Mouse (Mus musculus): Measurements from ENCODE around the gene Dchs2. TPM values are rescaled to one million over a fixed set of nuclear protein-coding genes. Genes with fewer than 3 reads are reported as not detected.

The Dchs2 gene
- polyA plus RNA-seq, 1 experiment: not detected

DNA sequence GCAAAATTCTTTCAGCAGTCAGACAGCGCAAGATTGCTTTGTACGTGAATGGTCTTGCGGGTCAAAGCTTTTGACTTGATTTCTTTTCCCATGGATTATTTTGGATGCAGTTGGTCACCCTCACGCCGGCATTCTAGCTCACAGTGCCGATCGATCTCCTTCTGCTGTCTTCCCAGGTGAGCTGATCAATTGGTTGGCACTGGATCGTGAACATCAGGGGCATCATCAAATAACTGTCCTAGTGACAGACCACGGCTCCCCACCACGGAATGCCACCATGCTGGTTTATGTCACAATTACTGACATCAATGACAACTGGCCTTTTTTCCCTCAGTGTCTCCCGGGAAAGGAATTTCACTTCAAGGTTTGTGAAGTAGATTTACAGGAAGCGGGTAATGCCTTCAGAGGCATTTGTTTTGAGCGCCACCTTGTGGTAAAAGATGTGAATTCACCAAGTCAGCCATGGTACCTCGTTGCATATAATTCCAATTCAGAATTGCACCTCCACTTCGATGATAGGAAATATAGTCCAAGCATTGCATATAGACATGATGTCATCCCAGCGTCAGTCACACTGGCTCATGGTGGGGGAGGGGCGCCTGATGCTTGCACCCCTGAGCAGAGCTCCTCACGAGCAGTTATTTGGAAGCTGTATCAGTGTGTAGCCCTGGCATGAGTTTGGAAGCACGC, 146.0 kb downstream of the Dchs2 start:
- TF ChIP-seq CTCF (IDR thresholded peaks at IDR 0.05; ENCODE audit: control insufficient read depth, insufficient read depth, low read length): no peak
- no peak for TF ChIP-seq POLR2A (IDR thresholded peaks at IDR 0.05; ENCODE audit: borderline replicate concordance, control insufficient read depth, low read depth, low read length)
- no peak overlapping the region for H3K4me3 ChIP-seq (replicated peaks; ENCODE audit: control insufficient read depth, low read depth, low read length)
- H3K4me1 ChIP-seq (ENCODE audit: control insufficient read depth, insufficient read depth, low read length): no peaks in the 10 kb centered on the region
- no peak overlapping the region for H3K27ac ChIP-seq (ENCODE audit: control insufficient read depth, insufficient read depth, low read depth, low read length, poor library complexity)
- WGBS: 40% methylated on average over 19 of the region's 19 CpGs

DNA sequence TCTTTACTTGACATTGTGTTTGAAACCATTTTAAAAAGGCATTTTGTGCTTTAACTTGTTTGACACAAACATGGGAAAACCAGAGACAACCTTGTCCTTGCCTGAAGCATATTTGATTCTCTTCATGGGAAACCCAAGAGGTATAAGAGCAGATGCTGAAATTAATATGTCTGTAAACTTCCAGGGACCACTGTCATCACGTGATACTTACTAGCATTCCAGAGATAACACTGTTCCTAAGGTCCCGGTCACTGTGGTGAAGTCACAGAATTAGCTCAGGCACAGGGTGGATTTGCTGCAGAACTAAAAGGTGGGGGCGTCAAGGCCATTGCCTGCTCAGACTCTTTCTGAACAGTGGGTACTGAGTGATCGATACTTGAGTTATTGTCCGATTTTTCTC, 148.0 kb downstream of the Dchs2 start:
- 68% methylated on average over 5 of the region's 5 CpGs for WGBS
- Histone ChIP-seq H3K4me1 (ENCODE audit: control insufficient read depth, insufficient read depth, low read length) (no peaks in the 10 kb centered on the region), H3K4me3 (replicated peaks; ENCODE audit: control insufficient read depth, low read depth, low read length) (no peak overlapping the region), H3K27ac (ENCODE audit: control insufficient read depth, insufficient read depth, low read depth, low read length, poor library complexity) (no peak overlapping the region)
- TF ChIP-seq POLR2A (IDR thresholded peaks at IDR 0.05; ENCODE audit: borderline replicate concordance, control insufficient read depth, low read depth, low read length): no peak

DNA sequence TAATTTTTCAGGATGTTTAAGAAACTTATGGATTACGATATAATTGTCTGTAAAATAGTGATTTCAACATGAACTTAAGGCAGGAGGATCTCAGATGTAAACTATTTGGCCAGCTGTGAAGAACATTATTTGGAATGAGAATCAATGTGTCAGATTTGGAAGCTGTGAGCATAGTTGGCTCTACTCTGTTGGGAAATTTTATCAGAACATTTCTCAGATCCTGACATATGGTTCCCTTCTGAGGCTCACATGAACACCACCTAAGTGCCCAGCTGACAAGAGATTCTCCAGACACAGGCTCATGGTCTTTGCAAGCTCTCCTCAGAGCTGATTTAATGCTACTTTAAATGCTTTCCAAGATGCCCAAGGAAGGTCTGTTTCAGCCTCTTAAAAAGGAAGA, 156.1 kb downstream of the Dchs2 start:
- no peak for TF ChIP-seq POLR2A (IDR thresholded peaks at IDR 0.05; ENCODE audit: borderline replicate concordance, control insufficient read depth, low read depth, low read length)
- TF ChIP-seq CTCF (IDR thresholded peaks at IDR 0.05; ENCODE audit: control insufficient read depth, insufficient read depth, low read length): no peak
- WGBS: 43% methylated on average over 1 of the region's 1 CpGs
- Histone ChIP-seq H3K4me1 (ENCODE audit: control insufficient read depth, insufficient read depth, low read length) (no peaks in the 10 kb centered on the region), H3K4me3 (replicated peaks; ENCODE audit: control insufficient read depth, low read depth, low read length) (no peak overlapping the region), H3K27ac (ENCODE audit: control insufficient read depth, insufficient read depth, low read depth, low read length, poor library complexity) (no peak overlapping the region)

DNA sequence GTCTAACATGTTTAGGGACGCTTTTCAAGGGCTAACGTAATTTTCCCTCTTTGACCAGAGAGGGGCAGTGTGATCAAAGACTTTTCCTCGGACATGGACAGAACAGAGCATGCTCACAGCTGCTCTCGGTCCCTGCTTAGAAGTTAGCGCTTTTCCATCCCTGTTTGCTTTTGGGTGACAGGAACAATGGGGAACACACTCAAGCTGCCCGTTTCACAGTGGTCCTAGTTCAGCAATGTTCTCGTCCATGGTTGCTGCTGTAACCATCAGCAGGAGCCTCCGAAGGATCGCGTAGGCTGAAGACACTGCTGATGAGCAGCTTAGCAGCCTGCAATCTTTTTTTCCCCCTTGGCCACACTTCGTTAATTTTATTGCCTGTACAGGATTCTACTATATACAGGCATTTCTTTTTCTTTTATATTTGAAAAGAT, 159.2 kb downstream of the Dchs2 start:
- 9% methylated on average over 11 of the region's 11 CpGs for WGBS
- Histone ChIP-seq H3K4me1 (ENCODE audit: control insufficient read depth, insufficient read depth, low read length) (no peaks in the 10 kb centered on the region), H3K4me3 (replicated peaks; ENCODE audit: control insufficient read depth, low read depth, low read length) (no peak overlapping the region), H3K27ac (ENCODE audit: control insufficient read depth, insufficient read depth, low read depth, low read length, poor library complexity) (no peak overlapping the region)
- TF ChIP-seq POLR2A (IDR thresholded peaks at IDR 0.05; ENCODE audit: borderline replicate concordance, control insufficient read depth, low read depth, low read length) (no peak), CTCF (IDR thresholded peaks at IDR 0.05; ENCODE audit: control insufficient read depth, insufficient read depth, low read length) (no peak)

DNA sequence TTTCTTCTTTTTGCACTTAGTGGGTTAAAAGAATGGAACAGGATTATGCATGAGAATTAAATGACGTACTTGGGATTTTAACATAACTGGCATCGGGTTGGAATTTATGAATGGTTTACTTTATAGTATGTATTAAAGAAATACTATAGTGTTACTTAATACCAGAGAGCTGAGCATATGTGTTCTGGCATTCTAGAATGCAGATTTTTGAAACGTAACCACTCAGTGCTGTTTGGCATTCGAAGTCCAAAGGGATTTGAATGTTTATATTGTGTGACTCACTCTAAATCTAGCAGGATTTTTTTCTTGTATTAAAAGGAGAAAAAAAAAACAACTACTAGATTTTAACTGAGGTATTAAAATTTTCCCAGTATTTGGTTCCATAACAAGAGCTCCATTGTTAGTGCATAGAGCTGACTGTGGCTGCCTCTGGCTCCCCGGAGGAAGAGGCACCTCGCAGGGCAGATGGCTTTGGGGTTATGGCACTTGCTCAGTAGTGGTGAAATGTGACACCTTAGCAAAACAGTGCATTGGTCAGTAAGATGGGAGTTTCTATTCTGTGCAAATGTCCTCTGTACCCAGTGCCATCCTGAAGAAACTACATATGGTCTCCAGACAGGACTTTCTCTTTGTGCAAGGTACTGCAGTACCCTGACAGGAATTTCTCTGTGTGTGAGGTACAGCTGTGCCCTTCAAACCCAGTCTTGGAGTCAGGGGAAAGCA, 160.5 kb downstream of the Dchs2 start:
- no peak for TF ChIP-seq CTCF (IDR thresholded peaks at IDR 0.05; ENCODE audit: control insufficient read depth, insufficient read depth, low read length)
- TF ChIP-seq POLR2A (IDR thresholded peaks at IDR 0.05; ENCODE audit: borderline replicate concordance, control insufficient read depth, low read depth, low read length): no peak
- no peak overlapping the region for H3K27ac ChIP-seq (ENCODE audit: control insufficient read depth, insufficient read depth, low read depth, low read length, poor library complexity)
- H3K4me3 ChIP-seq (replicated peaks; ENCODE audit: control insufficient read depth, low read depth, low read length): no peak overlapping the region
- WGBS: 66% methylated on average over 6 of the region's 6 CpGs
- no peaks in the 10 kb centered on the region for H3K4me1 ChIP-seq (ENCODE audit: control insufficient read depth, insufficient read depth, low read length)

DNA sequence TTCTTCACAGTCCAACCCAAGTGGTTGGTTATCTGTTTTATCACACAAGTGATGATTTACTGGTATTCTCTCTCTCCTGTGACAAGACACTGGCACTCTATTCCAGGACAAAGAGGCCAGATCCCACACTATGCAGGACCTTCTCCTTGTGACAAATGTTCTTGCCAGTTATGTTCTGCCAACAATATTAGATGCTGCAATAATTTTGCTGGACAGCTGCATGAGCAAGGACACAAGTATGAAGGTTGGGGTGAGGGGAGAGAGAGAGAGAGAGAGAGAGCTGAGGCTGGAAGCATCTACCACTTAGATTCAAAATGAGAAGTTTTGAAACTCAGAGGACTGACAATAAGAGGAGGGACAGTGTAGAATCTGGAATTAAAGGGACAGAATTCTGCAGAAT, 162.7 kb downstream of the Dchs2 start:
- Histone ChIP-seq H3K4me3 (replicated peaks; ENCODE audit: control insufficient read depth, low read depth, low read length) (no peak overlapping the region), H3K27ac (ENCODE audit: control insufficient read depth, insufficient read depth, low read depth, low read length, poor library complexity) (no peak overlapping the region), H3K4me1 (ENCODE audit: control insufficient read depth, insufficient read depth, low read length) (no peaks in the 10 kb centered on the region)
- no peak for TF ChIP-seq CTCF (IDR thresholded peaks at IDR 0.05; ENCODE audit: control insufficient read depth, insufficient read depth, low read length)
- no peak for TF ChIP-seq POLR2A (IDR thresholded peaks at IDR 0.05; ENCODE audit: borderline replicate concordance, control insufficient read depth, low read depth, low read length)

DNA sequence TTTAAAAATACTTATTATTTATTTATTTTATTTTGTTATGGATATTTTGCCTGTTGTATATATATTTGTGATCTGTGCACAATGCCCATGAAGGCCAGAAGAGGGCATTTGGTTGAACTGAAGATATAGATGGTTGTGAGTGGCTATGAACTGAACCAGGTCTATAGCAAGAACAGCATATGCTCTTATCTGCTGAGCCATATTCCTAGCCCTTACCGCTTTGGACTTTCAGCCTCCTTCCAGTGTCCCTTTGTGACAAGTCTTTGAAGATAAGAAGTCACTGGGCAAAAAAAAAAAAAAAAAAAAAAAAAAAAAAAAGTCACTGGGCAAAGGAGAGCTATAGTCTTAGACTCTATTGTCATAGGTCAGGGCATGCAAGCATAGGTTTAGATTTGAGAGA, 163.2 kb downstream of the Dchs2 start:
- 80% methylated on average over 1 of the region's 1 CpGs for WGBS
- no peaks in the 10 kb centered on the region for H3K4me1 ChIP-seq (ENCODE audit: control insufficient read depth, insufficient read depth, low read length)
- no peak for TF ChIP-seq CTCF (IDR thresholded peaks at IDR 0.05; ENCODE audit: control insufficient read depth, insufficient read depth, low read length)
- no peak for TF ChIP-seq POLR2A (IDR thresholded peaks at IDR 0.05; ENCODE audit: borderline replicate concordance, control insufficient read depth, low read depth, low read length)
- H3K4me3 ChIP-seq (replicated peaks; ENCODE audit: control insufficient read depth, low read depth, low read length): no peak overlapping the region
- H3K27ac ChIP-seq (ENCODE audit: control insufficient read depth, insufficient read depth, low read depth, low read length, poor library complexity): no peak overlapping the region

DNA sequence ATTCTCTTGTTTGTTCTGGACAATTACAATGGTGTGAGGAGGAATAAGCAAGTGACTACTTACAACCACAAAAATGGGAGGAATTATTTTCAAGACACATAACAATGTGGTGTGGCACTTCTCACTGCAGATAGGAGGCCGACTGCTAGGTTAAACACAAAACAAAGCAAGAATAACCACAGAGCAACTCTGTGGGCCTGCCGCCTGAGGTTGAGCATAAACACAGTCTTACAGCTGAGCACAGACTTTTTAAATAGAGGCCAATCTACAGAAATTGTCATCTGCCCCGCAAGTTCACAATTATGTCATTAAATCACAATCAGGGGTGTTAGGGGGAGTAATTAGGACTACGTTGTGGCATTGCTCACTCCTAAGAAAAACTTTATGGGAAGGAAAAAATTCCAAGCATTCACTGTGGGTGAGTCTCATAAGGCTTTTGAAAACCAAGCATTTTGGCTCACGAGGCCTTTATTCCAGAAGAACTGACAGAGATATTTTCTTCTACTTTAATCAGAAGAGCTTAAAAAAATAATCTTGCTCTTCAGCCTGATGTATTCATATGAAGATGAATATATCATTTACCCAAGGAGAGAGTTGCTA, 172.1 kb downstream of the Dchs2 start:
- 74% methylated on average over 5 of the region's 5 CpGs for WGBS
- Histone ChIP-seq H3K4me3 (replicated peaks; ENCODE audit: control insufficient read depth, low read depth, low read length) (no peak overlapping the region), H3K4me1 (ENCODE audit: control insufficient read depth, insufficient read depth, low read length) (no peaks in the 10 kb centered on the region), H3K27ac (ENCODE audit: control insufficient read depth, insufficient read depth, low read depth, low read length, poor library complexity) (no peak overlapping the region)
- TF ChIP-seq POLR2A (IDR thresholded peaks at IDR 0.05; ENCODE audit: borderline replicate concordance, control insufficient read depth, low read depth, low read length) (no peak), CTCF (IDR thresholded peaks at IDR 0.05; ENCODE audit: control insufficient read depth, insufficient read depth, low read length) (no peak)
